Mouse (Mus musculus): ENCODE results near the gene Bmp2k. TPM values are rescaled to one million over a fixed set of nuclear protein-coding genes. Genes with fewer than 3 reads are reported as not detected.

Gene Bmp2k
- total and polyA plus RNA-seq, 2 experiments from 2014 or later, result 10.3 to 21.7 TPM

DNA sequence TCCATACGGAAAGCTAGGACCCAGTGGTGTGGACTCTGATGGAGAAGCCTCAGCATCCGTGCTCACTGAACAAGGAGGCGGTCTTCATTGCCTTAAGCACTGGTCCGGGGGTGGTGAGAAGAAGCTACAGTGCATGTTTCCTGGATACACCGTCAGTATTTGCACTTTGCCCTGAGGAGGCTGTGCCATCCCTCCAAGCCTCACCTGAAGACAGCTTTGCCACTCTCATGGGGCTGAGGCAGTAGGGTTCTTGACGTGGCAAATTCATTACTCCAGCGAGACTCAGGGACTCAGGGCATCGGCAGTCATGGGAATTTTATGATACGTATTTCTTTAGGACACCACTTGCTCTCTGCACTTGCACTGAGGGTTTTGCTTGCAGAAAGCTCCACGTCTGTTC is 49.2 kb downstream of the Bmp2k start:
- H3K9me3 ChIP-seq (ENCODE audit: low read length), result no peaks in the 10 kb centered on the region
- DNase-seq (ENCODE audit: low spot score) (no peak), ATAC-seq (no peak)
- H3K4me3 ChIP-seq (ENCODE audit: low read length), result no peak overlapping the region
- no peaks in the 10 kb centered on the region for H3K27me3 ChIP-seq (ENCODE audit: insufficient read depth, low read length)
- no peaks in the 10 kb centered on the region for H3K4me1 ChIP-seq (ENCODE audit: insufficient read depth, low read length)
- no peak overlapping the region for H3K27ac ChIP-seq
- no peaks in the 10 kb centered on the region; the same call in 1 of the 2 replicates for H3K36me3 ChIP-seq (ENCODE audit: insufficient read depth, low read length)
- WGBS, result 90% methylated on average over 10 of the region's 10 CpGs
- no peak overlapping the region for H3K9ac ChIP-seq (replicated peaks; ENCODE audit: low read length)
- H3K4me2 ChIP-seq (ENCODE audit: low read depth, low read length), result no peak overlapping the region
- no peak for TF ChIP-seq CTCF (IDR thresholded peaks at IDR 0.05; ENCODE audit: low read depth)

DNA sequence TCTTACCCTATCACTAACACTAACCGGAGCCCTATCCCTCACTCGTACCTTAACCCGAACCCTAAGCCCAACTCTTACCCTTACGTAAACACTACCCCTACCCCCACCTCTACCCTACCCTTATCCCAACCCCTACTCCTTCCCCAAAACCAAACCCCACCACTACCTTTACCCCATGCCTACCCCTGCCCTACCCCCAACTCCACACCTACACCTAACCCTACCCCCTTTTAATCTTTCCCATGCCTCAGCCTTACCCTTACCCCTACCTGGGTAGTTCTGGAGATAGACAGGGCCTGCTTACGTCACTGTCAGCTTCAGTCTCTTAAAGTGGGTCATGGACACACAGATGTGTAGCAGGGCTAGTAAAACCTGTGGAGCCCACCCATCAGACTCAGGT is 51.4 kb downstream of the Bmp2k start:
- DNase-seq (ENCODE audit: low spot score) (no peak), ATAC-seq (no peak)
- no peaks in the 10 kb centered on the region for H3K4me1 ChIP-seq (ENCODE audit: insufficient read depth, low read length)
- no peaks in the 10 kb centered on the region; the same call in 1 of the 2 replicates for H3K36me3 ChIP-seq (ENCODE audit: insufficient read depth, low read length)
- TF ChIP-seq CTCF (IDR thresholded peaks at IDR 0.05; ENCODE audit: low read depth), result no peak
- WGBS, result 96% methylated on average over 5 of the region's 5 CpGs
- no peak overlapping the region for H3K27ac ChIP-seq
- no peak overlapping the region for H3K4me3 ChIP-seq (ENCODE audit: low read length)
- no peaks in the 10 kb centered on the region for H3K27me3 ChIP-seq (ENCODE audit: insufficient read depth, low read length)
- no peak overlapping the region for H3K4me2 ChIP-seq (ENCODE audit: low read depth, low read length)
- H3K9me3 ChIP-seq (ENCODE audit: low read length), result no peaks in the 10 kb centered on the region
- no peak overlapping the region for H3K9ac ChIP-seq (replicated peaks; ENCODE audit: low read length)

DNA sequence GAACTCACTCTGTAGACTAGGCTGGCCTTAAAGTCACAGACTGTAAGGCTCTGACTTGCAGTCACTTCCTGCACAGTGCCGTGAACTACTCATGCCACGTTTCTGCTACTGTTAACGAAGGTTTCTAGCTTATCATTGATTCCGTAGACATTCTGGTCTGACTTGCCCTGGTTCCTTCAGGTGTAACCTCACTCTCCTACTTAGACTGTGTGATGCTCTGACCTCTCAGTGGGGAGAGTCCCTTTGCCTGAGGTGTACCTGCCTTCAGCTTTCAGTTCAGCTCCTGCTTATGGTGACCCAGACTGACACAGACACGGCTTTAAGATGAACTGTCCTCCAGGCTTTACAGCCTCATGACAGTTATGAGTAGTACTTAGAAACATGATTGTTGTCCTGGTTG is 56.7 kb downstream of the Bmp2k start:
- DNase-seq (ENCODE audit: low spot score) (no peak), ATAC-seq (no peak)
- Histone ChIP-seq H3K9me3 (ENCODE audit: low read length) (no peaks in the 10 kb centered on the region), H3K4me3 (ENCODE audit: low read length) (no peak overlapping the region), H3K27ac (no peak overlapping the region), H3K4me1 (ENCODE audit: insufficient read depth, low read length) (no peaks in the 10 kb centered on the region), H3K27me3 (ENCODE audit: insufficient read depth, low read length) (no peaks in the 10 kb centered on the region), H3K9ac (replicated peaks; ENCODE audit: low read length) (no peak overlapping the region), H3K4me2 (ENCODE audit: low read depth, low read length) (no peak overlapping the region), H3K36me3 (ENCODE audit: insufficient read depth, low read length) (no peaks in the 10 kb centered on the region)
- 89% methylated on average over 5 of the region's 5 CpGs for WGBS
- TF ChIP-seq CTCF (IDR thresholded peaks at IDR 0.05; ENCODE audit: low read depth), result no peak

DNA sequence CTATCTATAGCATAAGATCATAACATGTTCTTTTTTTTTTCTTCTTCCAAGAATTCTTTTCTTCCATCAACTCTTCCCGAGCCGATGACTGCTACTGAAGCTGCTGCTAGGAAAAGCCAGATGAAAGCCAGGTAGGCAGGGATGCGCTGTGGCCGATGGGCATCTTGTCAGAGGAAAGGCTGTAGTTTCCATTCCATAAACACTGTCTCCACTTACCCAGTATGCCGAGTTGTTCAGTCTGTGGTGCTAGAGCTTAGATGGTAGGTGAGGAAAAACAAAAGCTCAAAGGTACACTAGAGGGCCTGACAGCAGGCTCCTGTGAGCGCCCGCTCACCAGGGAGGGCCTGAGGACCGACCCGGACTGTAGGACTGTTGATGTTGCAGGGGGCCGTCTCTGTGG is 57.3 kb downstream of the Bmp2k start:
- Histone ChIP-seq H3K9ac (replicated peaks; ENCODE audit: low read length) (no peak overlapping the region), H3K4me2 (ENCODE audit: low read depth, low read length) (no peak overlapping the region), H3K27ac (no peak overlapping the region), H3K36me3 (ENCODE audit: insufficient read depth, low read length) (no peaks in the 10 kb centered on the region), H3K4me3 (ENCODE audit: low read length) (no peak overlapping the region), H3K9me3 (ENCODE audit: low read length) (no peaks in the 10 kb centered on the region), H3K4me1 (ENCODE audit: insufficient read depth, low read length) (no peaks in the 10 kb centered on the region), H3K27me3 (ENCODE audit: insufficient read depth, low read length) (no peaks in the 10 kb centered on the region)
- DNase-seq (ENCODE audit: low spot score) (no peak), ATAC-seq (no peak)
- TF ChIP-seq CTCF (IDR thresholded peaks at IDR 0.05; ENCODE audit: low read depth), result no peak
- WGBS, result 82% methylated on average over 10 of the region's 10 CpGs

DNA sequence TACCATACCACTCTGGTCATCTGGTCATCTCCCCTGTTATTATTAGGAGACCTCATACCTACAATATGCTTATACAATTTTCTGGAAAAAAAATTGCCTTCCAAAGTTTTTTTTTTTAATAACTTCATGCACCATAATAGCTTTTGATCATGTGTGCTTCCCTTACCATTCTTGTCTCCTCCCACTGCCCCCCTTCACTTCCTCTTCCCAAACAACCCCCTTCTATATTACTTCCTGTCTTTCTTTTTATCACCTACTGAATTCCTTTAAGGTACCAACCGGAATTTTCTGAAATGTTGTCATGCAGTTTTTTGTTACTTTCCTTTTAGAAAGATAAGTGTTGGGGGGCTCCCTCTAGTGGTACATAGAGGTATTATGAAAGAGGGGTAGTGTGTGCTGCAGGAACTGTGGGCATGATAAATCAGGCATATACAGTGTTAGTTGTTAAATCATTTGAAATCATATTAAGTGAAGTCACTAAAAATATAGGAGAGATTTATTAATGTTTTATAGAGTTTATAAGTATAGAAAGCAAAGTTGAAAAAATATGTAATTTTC is 58.1 kb downstream of the Bmp2k start:
- Histone ChIP-seq H3K9ac (replicated peaks; ENCODE audit: low read length) (no peak overlapping the region), H3K27me3 (ENCODE audit: insufficient read depth, low read length) (no peaks in the 10 kb centered on the region), H3K4me2 (ENCODE audit: low read depth, low read length) (no peak overlapping the region), H3K36me3 (ENCODE audit: insufficient read depth, low read length) (no peaks in the 10 kb centered on the region), H3K4me1 (ENCODE audit: insufficient read depth, low read length) (no peaks in the 10 kb centered on the region), H3K4me3 (ENCODE audit: low read length) (no peak overlapping the region), H3K27ac (no peak overlapping the region), H3K9me3 (ENCODE audit: low read length) (no peaks in the 10 kb centered on the region)
- WGBS, result 5% methylated on average over 1 of the region's 1 CpGs
- ATAC-seq (peak; percentile 70), DNase-seq (ENCODE audit: low spot score) (peak; percentile 84)
- TF ChIP-seq CTCF (IDR thresholded peaks at IDR 0.05; ENCODE audit: low read depth), result peak; percentile 84

DNA sequence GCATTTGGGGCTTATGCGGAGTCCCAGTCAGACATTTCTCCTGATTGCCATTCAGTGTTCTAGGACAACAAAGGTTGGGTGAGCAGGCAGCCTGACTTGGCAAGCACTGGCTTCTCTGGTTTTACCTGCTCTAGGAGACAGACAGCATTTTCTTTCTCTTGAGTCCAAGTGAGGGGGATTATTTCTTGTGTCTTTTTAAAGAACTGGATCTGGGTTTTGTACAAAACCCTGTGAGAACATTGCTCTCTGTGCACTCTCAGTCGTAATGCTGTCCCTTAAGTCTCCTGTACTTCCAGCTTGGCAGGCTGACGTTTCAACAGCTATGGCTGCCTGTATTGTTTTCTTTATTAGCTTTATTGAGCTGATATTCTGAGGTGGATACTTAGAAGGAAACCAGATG is 58.9 kb downstream of the Bmp2k start:
- no peaks in the 10 kb centered on the region for H3K27me3 ChIP-seq (ENCODE audit: insufficient read depth, low read length)
- no peak for ATAC-seq
- no peak overlapping the region for H3K4me3 ChIP-seq (ENCODE audit: low read length)
- no peak overlapping the region for H3K4me2 ChIP-seq (ENCODE audit: low read depth, low read length)
- no peak overlapping the region for H3K27ac ChIP-seq
- H3K4me1 ChIP-seq (ENCODE audit: insufficient read depth, low read length), result no peaks in the 10 kb centered on the region
- H3K36me3 ChIP-seq (ENCODE audit: insufficient read depth, low read length), result no peaks in the 10 kb centered on the region
- 75% methylated on average over 3 of the region's 3 CpGs for WGBS
- H3K9ac ChIP-seq (replicated peaks; ENCODE audit: low read length), result no peak overlapping the region
- no peaks in the 10 kb centered on the region for H3K9me3 ChIP-seq (ENCODE audit: low read length)
- TF ChIP-seq CTCF (IDR thresholded peaks at IDR 0.05; ENCODE audit: low read depth), result no peak
- DNase-seq (ENCODE audit: low spot score), result no peak

DNA sequence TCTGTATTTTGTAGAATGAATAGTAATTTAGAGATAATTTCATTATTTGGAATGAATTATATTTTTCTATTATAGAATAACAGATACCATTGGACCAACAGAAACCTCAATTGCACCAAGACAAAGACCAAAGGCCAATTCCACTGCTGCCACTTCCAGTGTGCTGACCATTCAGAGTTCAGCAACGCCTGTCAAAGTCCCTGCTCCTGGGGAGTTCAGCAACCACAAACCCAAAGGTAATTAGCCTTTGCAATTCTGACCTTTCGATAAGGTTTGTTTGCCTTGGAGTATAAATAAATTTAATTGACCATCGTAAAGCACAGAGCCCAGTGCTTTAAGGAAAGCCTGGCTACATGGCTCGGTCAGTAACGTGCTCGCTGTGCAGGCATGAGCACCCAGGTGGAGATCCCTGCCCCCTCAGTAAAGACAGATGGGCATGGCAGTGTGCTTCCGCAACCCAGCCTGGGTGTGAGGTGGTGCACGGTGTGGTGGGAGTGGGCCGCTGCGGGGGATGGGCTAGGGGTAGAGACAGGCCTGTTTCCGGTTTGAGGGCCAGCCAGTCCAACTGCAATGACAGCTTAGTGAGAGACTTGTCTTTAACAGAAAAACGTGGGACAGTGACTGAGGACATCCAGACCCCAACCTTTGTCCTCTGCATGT is 59.4 kb downstream of the Bmp2k start:
- no peak for TF ChIP-seq CTCF (IDR thresholded peaks at IDR 0.05; ENCODE audit: low read depth)
- no peak overlapping the region for H3K4me2 ChIP-seq (ENCODE audit: low read depth, low read length)
- DNase-seq (ENCODE audit: low spot score) (no peak), ATAC-seq (no peak)
- H3K27me3 ChIP-seq (ENCODE audit: insufficient read depth, low read length), result no peaks in the 10 kb centered on the region
- H3K9me3 ChIP-seq (ENCODE audit: low read length), result no peaks in the 10 kb centered on the region
- no peak overlapping the region for H3K9ac ChIP-seq (replicated peaks; ENCODE audit: low read length)
- H3K36me3 ChIP-seq (ENCODE audit: insufficient read depth, low read length), result 0 out of 2 replicates have a peak, but pooled peaks cover under 1% of the 10 kb centered on the region
- H3K27ac ChIP-seq, result no peak overlapping the region
- no peaks in the 10 kb centered on the region for H3K4me1 ChIP-seq (ENCODE audit: insufficient read depth, low read length)
- H3K4me3 ChIP-seq (ENCODE audit: low read length), result no peak overlapping the region
- WGBS, result 88% methylated on average over 12 of the region's 12 CpGs

All from hindbrain, postnatal 0 days (tissue).